Mouse (Mus musculus) kidney, adult 8-10 months (tissue): ENCODE data around the gene Pa2g4.

ENCODE experiments used
- DNase-seq, 2 experiments: peaks; one replicate each; pipeline ENCODE4 v3.0.0; 2022

The Pa2g4 gene

DNA sequence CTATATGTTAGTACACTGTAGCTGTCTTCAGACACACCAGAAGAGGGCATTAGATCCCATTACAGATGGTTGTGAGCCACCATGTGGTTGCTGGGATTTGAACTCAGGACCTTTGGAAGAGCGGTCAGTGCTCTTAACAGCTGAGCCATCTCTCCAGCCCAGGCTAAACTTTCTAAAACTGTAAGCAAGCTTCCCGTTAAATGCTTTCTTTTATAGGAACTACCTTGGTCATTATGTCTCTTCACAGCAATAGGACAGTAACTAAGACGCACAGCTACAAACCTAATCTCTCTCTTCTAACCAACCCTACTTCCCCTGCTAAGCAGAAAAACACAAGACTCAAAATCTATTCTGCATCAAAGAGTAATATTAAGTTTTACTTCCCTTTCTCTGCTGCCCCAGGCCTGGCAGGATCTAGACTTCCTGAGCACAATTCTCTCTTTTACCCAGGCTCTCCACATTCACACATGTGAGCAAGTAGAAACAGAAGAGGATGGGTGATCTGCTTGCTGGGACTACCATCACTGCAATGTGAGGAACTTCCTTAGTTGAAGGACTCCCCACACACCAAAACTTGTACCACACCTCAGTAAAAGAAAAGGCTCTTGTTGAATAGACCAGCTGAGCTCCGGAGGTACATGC is 30.0 kb downstream of the Pa2g4 start:
- no peak for DNase-seq

DNA sequence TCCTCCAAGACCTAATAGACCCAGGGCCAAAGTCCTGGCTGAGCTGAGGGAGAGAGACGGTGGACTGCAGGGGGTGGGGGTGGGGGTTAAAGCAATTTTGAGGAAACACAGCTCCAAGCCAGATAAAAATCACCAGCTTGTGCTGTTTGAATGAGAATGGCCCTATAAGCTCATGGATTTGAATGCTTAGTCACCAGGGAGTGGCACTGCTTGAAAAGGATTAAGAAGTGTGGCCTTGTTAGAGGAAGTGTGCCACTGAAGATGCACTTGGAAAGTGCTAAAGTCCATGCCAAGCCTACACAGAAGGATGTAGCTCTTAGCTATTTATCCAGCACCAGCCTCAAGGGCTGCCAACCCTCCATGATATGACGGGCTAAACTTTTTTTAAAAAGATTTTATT is 30.6 kb downstream of the Pa2g4 start:
- no peak for DNase-seq

DNA sequence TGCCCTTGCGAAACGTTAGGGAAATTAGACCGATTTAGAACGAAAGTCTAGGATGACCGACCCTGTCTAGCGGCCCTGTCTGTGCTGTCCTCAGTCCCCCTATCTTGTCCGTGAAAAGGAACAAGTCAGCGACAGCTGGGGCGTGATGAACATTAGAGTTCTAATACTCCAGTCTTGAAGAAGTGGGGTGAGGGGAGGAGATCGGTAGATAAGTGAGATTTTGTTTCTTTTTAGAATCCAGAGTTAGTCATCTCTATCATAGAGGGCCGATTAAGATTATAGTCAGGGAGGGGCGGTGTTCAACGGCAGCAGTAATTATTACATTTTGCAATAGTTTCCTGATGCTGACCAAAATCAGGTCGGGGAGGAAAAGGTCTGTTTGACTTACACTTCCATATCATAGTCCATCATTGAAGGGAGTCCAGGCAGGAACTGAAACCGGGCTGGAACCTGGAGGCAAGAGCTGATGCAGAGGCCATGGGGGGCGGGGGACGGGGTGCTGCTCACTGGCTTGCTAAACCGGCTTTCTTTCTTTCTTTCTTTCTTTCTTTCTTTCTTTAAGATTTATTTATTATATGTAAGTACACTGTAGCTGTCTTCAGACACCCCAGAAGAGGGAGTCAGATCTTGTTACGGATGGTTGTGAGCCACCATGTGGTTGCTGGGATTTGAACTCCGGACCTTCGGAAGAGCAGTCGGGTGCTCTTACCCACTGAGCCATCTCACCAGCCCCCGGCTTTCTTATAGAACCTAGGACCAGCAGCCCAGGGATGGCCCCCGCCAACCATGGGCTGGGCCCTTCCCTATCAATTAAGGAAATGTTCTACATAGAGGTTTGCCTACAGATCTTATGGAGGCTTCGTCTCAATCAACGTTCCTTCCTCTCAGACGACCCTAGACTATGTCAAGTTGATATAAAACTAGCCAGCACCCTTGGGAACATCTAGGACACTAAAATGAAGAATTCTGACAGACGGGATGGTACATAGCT is 39.1 kb downstream of the Pa2g4 start:
- DNase-seq: no peak

DNA sequence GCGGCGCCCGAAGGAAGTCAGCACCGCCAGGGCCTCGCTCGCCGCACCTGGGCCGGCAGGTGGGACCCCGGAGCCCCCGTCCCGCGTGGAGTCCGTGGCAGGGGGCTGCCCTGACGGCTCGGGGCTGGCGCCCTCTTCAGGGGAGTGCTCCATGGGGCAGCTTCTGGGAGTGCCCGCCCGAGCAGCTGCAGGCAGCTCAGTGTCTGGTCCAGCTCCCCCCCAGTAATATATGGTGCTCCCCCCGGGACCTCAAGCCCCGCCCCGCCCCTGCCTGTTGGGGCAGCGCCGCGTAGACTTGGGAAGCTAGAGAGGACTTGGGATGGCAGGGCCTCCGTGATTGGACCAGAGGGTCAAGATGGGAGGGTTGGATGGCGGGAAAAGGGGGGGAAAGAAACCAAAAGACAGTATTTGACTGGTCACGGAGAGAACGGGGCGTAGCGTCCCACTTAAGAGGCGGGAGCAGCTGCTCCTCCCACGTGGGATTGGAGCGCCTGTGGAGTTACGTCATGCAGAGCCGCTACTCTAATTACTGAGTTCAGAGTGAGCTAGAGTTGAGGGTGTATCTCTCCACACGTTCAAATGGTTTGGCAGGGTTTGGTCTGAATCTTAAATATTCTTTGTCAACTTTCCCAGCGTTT is 40.0 kb downstream of the Pa2g4 start, which contains the start of gene Esyt1:
Gene Esyt1, minus strand, starts transcription at position 201 of the 638 bp plus-strand sequence.
- peak; percentile 96 to 98 for DNase-seq

DNA sequence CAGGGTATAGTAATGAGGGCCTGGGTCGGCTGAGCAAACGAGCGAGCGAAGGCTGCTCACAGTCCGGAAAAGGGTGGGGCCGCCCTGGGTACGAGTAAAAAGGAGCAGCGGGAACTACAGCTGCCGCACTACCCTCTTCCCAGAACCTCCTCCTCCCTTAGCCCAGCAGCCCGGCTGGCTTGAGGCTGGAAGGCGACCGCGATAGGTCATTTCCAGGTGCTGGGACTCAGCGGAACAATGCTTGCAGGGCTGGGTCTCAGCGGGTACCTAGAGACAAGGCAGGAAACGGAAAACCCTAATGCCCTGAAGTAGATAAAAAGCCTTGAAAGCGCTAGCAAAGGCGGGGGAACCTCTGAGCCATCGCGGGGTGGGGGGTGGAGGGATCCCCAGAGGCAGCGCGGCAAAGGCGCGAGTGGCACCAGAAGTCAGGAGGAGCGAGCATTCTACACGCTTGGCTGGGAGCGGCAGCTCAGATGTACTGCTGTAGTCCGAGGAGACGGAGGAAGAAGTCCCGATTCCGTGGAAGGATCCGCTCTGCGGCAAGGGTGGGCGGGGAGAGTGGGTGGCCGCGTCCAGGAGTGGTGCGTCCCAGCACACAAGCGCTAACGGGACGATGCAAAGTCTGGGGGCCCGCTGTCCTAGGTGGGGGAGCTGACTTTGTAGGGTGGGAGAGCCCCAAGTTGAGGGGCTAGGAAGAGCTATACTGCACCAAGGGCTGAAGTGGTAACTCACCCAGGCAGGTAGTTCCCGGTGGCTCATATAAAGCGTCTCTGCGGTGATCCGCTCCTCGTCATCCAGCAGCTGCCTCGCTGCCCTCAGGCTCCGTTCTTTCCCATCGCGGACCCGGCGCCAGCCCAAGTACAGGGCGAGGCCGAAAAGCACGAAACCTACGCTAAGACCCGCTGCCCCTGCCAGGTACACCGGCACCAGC is 40.8 kb downstream of the Pa2g4 start:
- DNase-seq: peak in 1 of 2 experiments; percentile 42

DNA sequence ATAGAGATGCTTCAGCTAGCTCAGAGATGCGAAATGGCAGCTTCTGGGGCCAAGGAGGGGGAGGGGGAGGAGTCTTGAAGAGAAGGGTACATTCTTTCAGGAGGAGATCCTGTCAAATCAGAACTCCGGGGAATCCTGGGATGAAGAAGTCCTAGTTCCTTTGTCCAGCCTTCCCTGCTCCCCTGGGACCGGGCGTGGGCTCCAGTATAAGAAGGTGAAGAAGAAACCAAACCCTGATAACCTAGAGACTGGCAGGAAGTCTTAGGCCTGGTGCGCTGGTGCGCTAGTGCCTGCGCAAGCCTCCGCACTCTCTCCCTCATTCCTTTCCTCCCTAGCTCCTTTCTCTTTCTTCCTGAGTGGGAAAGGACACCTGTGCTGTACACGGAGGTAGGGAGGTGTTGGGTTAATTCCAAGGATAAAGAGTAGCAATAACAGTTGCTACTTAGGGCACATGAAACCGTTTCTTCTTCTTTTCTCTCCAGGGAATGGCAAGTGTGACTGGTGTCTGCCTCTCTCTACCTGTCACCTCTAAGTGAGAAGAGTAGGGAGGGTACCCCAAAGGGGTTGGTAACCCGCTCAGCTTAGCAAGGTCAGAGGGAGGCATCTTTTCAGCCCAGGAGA is 41.6 kb downstream of the Pa2g4 start:
- no peak for DNase-seq

DNA sequence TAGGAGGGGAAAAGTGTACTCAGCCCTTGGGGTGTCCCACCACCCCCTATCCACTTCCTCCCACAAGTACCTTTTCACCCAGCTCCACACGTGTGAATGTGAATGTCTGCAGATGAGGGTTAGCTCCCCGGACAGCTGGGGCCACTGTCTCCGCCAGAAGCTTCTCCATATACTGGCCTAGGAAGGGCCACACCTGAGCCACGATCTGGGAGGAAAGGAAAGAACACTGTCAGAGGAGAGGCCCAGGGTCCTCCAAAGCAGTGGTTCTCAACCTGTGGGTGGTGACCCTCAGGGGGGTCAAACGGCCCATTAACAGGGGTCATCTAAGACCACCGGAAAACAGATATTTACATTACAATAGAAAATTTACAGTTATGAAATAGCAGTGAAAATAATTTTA is 43.4 kb downstream of the Pa2g4 start:
- no peak for DNase-seq

DNA sequence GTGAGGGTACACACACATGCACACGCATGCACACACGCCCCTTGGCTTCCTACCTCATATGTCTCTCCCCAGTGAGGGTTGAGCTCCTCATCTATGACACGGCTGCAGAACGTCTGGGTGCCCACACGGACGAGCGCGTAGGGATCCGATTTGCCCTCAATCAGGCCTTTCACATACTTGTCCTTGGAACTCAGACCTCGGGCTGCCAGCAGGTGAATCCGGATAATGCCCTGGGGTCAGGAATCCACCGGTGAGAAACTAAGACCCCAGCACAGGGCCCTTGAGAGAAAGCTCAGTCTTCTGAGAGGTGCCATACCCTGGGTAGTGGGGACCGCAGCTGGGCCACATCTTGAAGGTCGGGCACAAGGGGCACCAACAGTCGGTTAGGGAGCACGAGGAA is 45.2 kb downstream of the Pa2g4 start:
- no peak for DNase-seq

DNA sequence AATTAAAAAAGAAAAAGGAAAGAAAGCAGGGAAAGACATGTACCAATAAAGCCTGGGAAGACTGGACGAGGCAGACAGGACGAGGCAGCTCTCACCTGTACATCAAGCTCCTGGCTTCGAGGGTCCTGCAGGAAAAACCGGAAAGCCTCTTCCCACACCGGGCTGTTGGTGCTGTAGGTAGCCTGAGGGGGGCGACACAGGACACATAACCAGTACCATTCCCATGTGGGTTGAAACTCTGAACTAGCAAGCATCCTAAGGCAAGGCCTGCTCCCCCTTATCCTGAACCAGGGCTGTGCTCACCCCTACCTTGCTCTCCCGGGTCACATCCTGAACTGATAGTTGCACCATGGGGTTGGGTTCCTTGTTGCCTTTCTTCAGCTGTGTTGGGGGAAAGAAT is 47.0 kb downstream of the Pa2g4 start:
- peak; percentile 32 to 62 for DNase-seq

DNA sequence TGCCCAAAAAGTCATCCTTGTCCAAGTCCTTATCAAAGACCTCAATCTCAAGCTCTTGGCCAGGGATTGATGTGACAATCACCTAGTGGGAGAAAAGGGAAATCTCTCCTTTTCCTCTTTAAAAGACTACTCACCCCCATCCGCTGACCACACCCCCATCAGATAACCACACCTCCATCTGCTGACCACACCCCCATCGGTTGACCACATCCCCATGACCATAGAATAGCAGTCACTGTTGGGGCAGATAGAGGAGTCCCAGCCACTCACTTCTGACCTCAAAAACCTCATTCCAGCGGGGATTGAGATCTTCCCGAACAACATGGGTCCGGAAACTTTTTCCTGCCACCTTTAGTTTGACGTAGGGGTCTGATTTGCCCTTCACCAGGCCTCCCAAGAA is 49.1 kb downstream of the Pa2g4 start:
- DNase-seq: no peak

DNA sequence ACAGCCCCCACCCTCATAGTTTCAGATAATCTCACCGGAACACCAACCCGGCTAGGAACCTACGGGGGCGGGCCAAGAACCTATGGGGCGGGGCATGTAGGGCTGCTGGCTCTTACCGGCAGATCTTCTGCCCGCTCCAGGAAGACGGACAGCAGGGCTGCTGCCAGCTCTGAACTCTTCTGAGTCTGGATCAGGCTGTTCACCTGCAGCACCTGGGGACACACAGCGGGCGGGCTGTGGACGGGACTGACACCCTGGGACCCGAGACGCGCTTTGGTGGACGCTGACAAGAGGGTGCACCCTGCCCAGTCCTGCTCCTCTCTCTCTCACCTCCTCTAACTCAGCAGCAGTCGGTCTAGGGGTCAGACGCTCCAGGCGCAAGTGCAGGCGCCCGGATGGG is 49.8 kb downstream of the Pa2g4 start:
- no peak for DNase-seq

DNA sequence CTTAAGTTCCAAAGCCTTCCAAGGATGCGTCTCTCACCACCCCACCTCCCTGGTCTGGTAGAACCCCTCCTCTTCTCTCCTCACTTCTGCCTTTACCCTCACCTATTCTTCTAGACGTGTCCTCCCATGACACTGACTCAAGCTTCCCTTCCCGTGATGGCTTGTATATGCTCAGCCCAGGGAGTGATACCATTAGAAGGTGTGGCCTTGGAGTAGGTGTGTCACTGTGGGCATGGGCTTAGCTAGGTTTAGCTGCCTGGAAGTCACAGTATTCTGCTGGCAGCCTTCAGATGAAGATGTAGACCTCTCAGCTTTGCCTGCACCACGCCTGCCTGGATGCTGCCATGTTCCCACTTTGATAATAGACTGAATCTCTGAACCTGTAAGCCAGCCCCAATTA is 50.7 kb downstream of the Pa2g4 start:
- DNase-seq: no peak

DNA sequence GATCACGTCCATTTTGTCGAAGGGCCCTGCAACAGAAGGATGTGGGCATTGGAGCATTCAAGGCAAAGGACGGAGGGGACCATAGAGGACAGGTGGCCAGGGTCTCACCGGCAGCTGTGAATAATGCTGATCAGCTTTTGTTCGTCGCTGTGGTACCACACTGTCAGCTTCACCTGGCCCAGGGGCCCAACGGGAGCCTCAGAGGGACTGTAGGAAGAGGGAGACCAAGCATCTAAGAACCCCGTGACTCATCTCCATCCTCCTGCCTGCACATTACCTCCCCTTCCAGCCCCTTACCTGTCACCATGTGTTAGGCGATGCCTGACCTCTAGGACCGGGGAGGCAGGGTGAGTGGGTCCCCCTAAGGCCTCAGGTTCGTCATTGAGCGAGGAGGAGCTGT is 54.0 kb downstream of the Pa2g4 start:
- DNase-seq: no peak

DNA sequence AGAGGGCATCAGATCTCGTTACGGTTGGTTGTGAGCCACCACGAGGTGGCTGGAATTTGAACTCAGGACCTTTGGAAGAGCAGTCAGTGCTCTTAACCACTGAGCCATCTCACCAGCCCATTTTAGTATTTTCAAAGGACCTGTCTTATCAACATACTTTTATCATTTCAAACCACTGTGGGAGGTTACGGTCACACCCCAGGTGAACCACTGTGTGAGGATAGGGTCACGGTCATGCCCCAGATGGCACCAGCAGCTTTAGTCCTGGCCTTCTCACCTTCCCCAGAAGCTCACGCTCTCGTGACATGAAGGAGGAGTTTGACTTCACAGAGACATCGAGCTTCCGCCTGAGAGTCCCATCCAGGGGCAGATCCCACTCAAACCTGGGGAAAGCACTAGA is 54.6 kb downstream of the Pa2g4 start:
- no peak for DNase-seq

DNA sequence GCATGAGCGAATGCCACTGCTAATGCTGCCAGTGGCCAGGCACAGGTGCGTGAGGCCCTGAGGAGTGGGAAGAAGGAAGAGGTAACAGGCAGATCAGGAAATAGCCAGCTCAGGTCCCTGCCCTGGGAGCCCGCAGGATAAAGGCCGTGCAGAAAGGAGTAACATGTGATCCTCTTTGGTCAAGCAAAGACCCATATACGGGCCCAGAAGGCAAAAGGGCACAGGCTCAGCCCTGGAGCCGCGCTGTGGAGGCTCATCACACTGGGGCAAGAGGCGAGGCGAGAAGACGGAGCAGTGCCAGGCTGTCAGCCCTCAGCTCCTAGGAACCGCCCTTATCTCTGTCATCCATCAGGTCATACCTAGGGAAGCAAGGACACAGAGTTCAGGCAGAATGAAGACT is 55.5 kb downstream of the Pa2g4 start:
- no peak for DNase-seq

DNA sequence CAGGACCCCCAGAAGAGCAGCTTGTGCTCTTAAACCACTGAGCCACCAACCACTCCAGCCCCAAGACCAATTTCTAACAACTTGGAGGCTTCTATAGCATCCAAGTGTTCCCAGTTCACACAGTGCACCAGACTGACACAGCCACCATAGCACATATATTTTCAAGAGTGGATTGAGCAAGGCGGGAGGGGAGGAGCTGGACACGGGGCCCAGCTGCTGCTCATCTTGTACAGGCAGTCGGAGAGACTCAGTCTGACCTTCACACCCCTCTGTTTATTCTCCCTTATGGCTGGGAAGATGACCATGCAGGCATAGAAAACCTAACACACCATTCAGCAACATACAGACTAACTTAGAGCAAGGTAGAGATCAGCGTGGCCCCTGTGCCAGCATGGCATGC is 56.0 kb downstream of the Pa2g4 start:
- no peak for DNase-seq

DNA sequence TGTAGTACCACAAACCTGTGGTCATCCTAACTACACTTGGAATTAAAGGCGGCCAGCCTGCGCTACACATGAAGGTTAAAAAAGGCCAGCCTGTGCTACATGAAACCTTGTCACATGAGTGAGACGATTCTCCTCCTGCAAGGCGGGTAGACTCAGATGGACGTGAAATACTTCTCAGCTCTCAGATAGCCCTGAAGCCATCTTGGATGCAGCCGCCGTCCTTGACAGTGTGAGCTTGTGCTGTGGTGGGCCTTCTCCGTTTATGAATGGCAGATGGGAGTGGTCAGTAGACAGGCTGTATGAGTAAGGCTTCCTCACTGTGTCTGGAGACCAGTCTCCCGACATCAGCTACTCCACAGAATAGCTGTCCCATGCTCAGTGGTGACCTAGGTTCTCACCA is 56.6 kb downstream of the Pa2g4 start:
- DNase-seq: no peak

DNA sequence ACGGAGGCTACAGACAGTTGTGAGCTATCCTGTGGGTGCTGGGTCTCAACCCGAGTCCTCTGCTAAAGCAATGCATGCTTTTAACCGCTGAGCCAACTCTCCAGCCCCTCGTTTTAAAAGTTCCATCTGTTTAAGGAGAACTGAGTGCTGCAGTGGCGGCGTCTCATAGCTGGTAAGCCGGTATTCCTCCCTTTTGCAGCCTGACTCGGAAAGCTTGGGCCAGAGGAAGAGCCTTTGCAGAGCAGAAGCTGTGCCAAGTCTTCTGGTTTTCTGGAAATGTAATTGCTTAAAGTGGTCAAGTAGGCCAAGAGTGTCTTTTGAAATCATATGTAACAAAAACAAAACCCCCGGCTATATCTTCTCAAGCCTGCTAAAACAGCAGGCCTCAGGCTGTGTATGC is 57.5 kb downstream of the Pa2g4 start:
- DNase-seq: no peak
